Mouse (Mus musculus): Measurements from ENCODE around the gene Tmem132c. TPM values are rescaled to one million over a fixed set of nuclear protein-coding genes. Genes with fewer than 3 reads are reported as not detected.
A peak's percentile ranks its signal among the peaks of the same experiment; 100 is the strongest.

Gene Tmem132c
- total RNA-seq, 2 experiments from 2014 or later = 3.4 to 4.0 TPM

GRCm38 (mm10) chr5:127396889-127397288, 155.3 kb downstream of the Tmem132c start:
- DNase-seq (ENCODE audit: extremely low spot score in 1 of 2, low spot score in 1 of 2) = no peak

- no peak for DNase-seq (ENCODE audit: extremely low spot score in 1 of 2, low spot score in 1 of 2)
These were observed 156.4 kb downstream of the Tmem132c start for GRCm38 (mm10) chr5:127398010-127398409.

- DNase-seq (ENCODE audit: extremely low spot score in 1 of 2, low spot score in 1 of 2) = peak in 1 of 2 experiments; percentile 46
These were observed 163.9 kb downstream of the Tmem132c start for GRCm38 (mm10) chr5:127405391-127406000.

GRCm38 (mm10) chr5:127406014-127406655, 164.5 kb downstream of the Tmem132c start:
- DNase-seq (ENCODE audit: extremely low spot score in 1 of 2, low spot score in 1 of 2) = no peak

GRCm38 (mm10) chr5:127416536-127416935, 174.9 kb downstream of the Tmem132c start:
- no peak for DNase-seq (ENCODE audit: extremely low spot score in 1 of 2, low spot score in 1 of 2)

GRCm38 (mm10) chr5:127423936-127424335, 182.3 kb downstream of the Tmem132c start:
- no peak for DNase-seq (ENCODE audit: extremely low spot score in 1 of 2, low spot score in 1 of 2)

GRCm38 (mm10) chr5:127429124-127429523, 187.5 kb downstream of the Tmem132c start:
- no peak for DNase-seq (ENCODE audit: extremely low spot score in 1 of 2, low spot score in 1 of 2)

- no peak for DNase-seq (ENCODE audit: extremely low spot score in 1 of 2, low spot score in 1 of 2)
These were observed 190.0 kb downstream of the Tmem132c start for GRCm38 (mm10) chr5:127431561-127431960.

- no peak for DNase-seq (ENCODE audit: extremely low spot score in 1 of 2, low spot score in 1 of 2)
These were observed 195.2 kb downstream of the Tmem132c start for GRCm38 (mm10) chr5:127436836-127437235.

GRCm38 (mm10) chr5:127438639-127439038, 197.0 kb downstream of the Tmem132c start:
- DNase-seq (ENCODE audit: extremely low spot score in 1 of 2, low spot score in 1 of 2) = no peak

GRCm38 (mm10) chr5:127441963-127442362, 200.4 kb downstream of the Tmem132c start:
- DNase-seq (ENCODE audit: extremely low spot score in 1 of 2, low spot score in 1 of 2) = no peak

- peak in 1 of 2 experiments; percentile 59 for DNase-seq (ENCODE audit: extremely low spot score in 1 of 2, low spot score in 1 of 2)
These were observed 212.0 kb downstream of the Tmem132c start for GRCm38 (mm10) chr5:127453580-127453979.

- no peak for DNase-seq (ENCODE audit: extremely low spot score in 1 of 2, low spot score in 1 of 2)
These were observed 212.5 kb downstream of the Tmem132c start for GRCm38 (mm10) chr5:127454068-127454467.

- DNase-seq (ENCODE audit: extremely low spot score in 1 of 2, low spot score in 1 of 2) = no peak
These were observed 214.5 kb downstream of the Tmem132c start for GRCm38 (mm10) chr5:127456076-127456475.

- DNase-seq (ENCODE audit: extremely low spot score in 1 of 2, low spot score in 1 of 2) = no peak
These were observed 226.5 kb downstream of the Tmem132c start for GRCm38 (mm10) chr5:127468151-127468550.

GRCm38 (mm10) chr5:127470351-127470750, 228.7 kb downstream of the Tmem132c start:
- DNase-seq (ENCODE audit: extremely low spot score in 1 of 2, low spot score in 1 of 2) = no peak

GRCm38 (mm10) chr5:127471902-127472301, 230.3 kb downstream of the Tmem132c start:
- DNase-seq (ENCODE audit: extremely low spot score in 1 of 2, low spot score in 1 of 2) = no peak

GRCm38 (mm10) chr5:127473706-127474105, 232.1 kb downstream of the Tmem132c start:
- no peak for DNase-seq (ENCODE audit: extremely low spot score in 1 of 2, low spot score in 1 of 2)

- no peak for DNase-seq (ENCODE audit: extremely low spot score in 1 of 2, low spot score in 1 of 2)
These were observed 233.2 kb downstream of the Tmem132c start for GRCm38 (mm10) chr5:127474856-127475255.

GRCm38 (mm10) chr5:127477790-127478189, 236.2 kb downstream of the Tmem132c start:
- no peak for DNase-seq (ENCODE audit: extremely low spot score in 1 of 2, low spot score in 1 of 2)

GRCm38 (mm10) chr5:127478322-127478721, 236.7 kb downstream of the Tmem132c start:
- DNase-seq (ENCODE audit: extremely low spot score in 1 of 2, low spot score in 1 of 2) = no peak

- no peak for DNase-seq (ENCODE audit: extremely low spot score in 1 of 2, low spot score in 1 of 2)
These were observed 239.3 kb downstream of the Tmem132c start for GRCm38 (mm10) chr5:127480931-127481330.
